Mouse (Mus musculus) heart, postnatal 14 days (tissue): ENCODE results near the gene Espn. TPM values are rescaled to one million over a fixed set of nuclear protein-coding genes. Genes with fewer than 3 reads are reported as not detected.

Experiments used
- DNase-seq, 2 experiments: peaks; one replicate each; pipeline ENCODE4 v3.0.0; 2021 to 2022
- intact Hi-C: fragments of 180-260 bp; cut with DNase I; formaldehyde crosslinking; loops from one replicate; pipeline ENCODE4 v1.15.1; 2025
- total RNA-seq, 2 experiments: library from RNA; stranded (reverse); gene quantifications; 2 replicates each; pipeline ENCODE4 v1.2.3; 2021

Gene Espn
- total RNA-seq, 2 experiments from 2014 or later, result 1.4 to 2.0 TPM

- intact Hi-C loops, result no loop called here
- DNase-seq, result no peak
Measured at GRCm38 (mm10) chr4:152155019-152155418, 2.8 kb upstream of the Espn start.

- peak; percentile 86 to 94 for DNase-seq
- intact Hi-C loops, result no loop called here
Measured at GRCm38 (mm10) chr4:152153771-152154177, 1.6 kb upstream of the Espn start.

DNA sequence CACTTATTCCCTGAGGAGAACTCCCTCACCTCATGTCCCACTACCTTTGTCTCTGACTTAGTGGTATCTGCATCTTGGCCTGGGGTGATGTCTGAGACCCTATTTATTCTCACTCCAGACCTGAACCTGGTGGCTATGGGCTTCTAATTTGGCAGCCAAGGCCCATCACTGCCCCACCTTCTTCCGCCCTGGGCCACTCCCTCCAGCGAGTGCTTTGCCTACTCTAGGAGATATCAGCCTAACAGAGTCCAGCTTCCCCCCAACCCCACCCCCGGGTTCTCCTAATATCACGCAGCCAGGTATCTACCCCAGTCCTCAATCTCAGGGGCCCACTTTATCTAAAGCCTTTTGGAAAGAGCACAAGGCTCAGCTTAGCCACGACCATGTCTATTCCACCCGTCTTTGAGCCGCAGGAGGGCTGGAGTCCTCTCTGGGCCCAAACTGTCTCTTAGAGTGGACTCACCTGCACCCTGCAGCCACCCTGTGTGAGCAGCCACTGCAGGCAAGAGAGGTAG is 663 bp downstream of the Espn start:
- intact Hi-C loops, result no loop called here
- no peak for DNase-seq

- intact Hi-C loops, result no loop called here
- no peak for DNase-seq
Measured at GRCm38 (mm10) chr4:152150546-152150945, 1.6 kb downstream of the Espn start.

GRCm38 (mm10) chr4:152146033-152146827 is 5.9 kb downstream of the Espn start:
- intact Hi-C loops, result no loop called here
- DNase-seq, result no peak

GRCm38 (mm10) chr4:152145473-152145872 is 6.7 kb downstream of the Espn start:
- DNase-seq, result no peak
- intact Hi-C loops, result no loop called here

DNA sequence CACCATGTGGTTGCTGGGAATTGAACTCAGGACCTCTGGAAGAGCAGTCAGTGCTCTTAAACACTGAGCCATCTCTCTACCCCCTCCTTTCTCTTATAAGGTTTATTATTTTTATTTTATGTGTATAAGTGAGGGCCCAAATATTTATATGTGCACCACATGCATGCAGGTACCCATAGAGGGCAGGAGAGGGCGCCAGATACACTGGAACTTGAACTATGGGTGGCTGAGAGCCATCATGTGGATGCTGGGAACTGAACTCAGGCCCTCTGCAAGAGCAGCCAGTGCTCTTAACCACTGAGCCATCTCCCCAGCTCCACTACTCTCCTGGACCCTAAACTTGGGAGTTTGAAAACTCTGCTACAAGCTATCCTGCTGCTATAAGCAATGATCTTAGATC is 8.5 kb downstream of the Espn start:
- intact Hi-C loops, result no loop called here
- DNase-seq, result no peak

DNA sequence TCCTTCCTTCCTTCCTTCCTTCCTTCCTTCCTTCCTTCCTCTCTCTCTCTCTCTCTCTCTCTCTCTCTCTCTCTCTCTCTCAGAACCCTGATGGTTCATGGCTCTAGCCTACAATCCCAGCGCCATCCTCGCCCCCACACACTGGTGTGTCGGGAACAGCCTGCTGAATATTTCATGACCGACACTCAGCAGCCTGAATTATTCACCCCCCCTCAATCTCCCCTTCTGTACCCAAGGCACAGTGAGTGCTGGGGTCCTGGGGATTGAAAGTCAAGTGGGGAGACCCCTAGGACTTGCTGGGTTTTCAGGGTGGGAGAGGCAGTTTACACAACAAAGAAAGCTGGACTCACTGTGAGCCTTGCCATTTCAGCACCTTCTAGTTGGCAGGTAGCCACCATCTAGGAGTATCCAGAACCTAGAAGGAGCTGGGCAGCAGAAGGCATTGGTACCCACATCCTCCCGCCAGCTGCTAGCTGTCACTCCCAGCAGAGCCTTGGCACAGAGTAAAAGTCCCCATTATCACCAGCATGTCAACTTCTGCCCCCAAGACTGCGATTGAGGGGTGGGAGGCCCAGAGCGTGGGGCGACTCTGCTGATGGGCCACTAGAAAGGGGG is 10.5 kb downstream of the Espn start:
- intact Hi-C loops, result no loop called here
- no peak for DNase-seq

- DNase-seq, result peak; percentile 51 to 65
- intact Hi-C loops, result no loop called here
Measured at GRCm38 (mm10) chr4:152140441-152140840, 11.7 kb downstream of the Espn start.

GRCm38 (mm10) chr4:152138497-152139260 is 13.5 kb downstream of the Espn start:
- peak; percentile 91 to 93 for DNase-seq
- intact Hi-C loops, result no loop called here

- DNase-seq, result no peak
Measured at GRCm38 (mm10) chr4:152136876-152137250, 15.3 kb downstream of the Espn start.

DNA sequence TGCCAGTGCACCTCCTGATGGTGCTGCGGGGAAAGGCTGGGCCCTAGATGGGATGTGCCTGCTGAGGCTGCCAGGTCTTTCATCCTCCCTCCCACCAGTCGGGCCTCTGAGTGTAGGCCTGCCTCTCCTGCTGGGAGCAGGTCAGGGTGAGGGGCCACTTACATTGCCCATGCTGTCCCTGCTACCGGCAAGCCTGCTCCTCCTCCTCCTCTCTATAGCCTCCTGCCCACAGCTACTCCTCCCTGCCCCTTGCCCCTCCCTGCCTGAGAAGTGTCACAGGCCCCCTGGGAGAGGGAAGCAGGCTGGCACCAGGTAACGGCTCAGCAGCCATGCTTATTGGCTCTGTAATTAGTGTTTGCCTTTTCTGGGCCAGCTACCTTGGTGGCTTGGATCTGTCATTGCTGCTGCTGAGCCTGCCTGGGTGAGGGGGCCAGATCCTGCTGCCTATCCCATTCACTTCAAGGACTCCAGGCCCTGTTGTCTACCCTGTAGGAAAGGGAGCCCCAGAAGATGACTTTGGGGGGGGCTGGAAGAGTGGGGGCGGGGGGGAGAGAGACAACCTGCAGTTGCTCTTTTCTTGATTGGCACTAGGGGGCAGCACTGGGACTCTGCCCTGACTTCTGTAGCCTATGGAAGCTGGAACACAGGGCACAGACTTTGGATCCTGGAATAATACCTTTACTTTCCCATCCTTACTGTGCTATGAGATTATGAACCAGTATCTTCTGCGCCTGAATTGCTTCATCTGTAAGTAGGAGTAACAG is 15.9 kb downstream of the Espn start:
- peak in 1 of 2 experiments; percentile 43 for DNase-seq

More at GRCm38 (mm10) chr4:152136876-152137250, 15.3 kb downstream of the Espn start:
- intact Hi-C loops, result no loop called here

GRCm38 (mm10) chr4:152135363-152135762 is 16.8 kb downstream of the Espn start:
- intact Hi-C loops, result no loop called here
- DNase-seq, result no peak

More for the DNA sequence above, 15.9 kb downstream of the Espn start:
- intact Hi-C loops, result no loop called here

DNA sequence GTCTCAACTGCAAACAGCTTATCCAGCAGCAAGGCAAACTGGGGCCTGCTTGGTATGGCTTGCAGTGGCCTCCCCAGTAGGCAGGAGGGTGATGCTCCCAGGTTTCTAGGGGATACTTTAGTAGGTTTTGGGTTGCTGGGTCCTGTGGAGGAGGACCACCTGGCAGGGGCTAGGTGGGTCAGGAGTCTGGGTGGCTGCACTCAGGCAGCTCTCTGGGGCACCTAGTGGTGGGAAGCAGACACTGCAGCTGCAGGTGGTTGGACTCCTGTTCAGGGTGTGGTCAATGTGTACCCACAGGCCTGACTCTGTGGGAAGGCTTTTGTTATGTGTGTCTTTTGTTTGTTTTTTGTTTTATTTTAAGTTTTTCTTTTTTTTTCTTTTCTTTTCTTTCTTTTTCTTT is 17.7 kb downstream of the Espn start:
- peak; percentile 40 to 63 for DNase-seq
- intact Hi-C loops, result no loop called here

DNA sequence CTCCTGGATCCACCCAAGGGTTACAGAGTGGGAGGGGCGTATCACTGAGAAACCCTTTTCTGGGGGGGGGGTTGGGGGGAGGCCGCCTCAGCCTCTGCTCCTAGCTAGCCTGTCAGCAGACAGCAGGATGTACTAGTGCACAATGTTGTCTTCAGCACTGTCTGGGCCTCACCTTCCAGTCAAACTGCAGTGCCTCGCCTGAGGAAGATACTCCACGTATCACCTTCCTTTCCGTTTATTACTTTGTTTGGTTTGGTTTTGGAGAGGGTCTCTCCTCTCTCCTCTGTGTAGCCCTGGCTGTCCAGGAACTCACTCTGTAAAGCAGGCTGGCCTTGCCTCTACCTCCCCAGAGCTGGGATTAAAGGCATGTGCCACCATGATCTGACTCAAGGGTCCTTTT is 19.0 kb downstream of the Espn start:
- intact Hi-C loops, result no loop called here

GRCm38 (mm10) chr4:152132772-152133169 is 19.4 kb downstream of the Espn start:
- intact Hi-C loops, result no loop called here
- DNase-seq, result no peak

More for the DNA sequence above, 19.0 kb downstream of the Espn start:
- no peak for DNase-seq

GRCm38 (mm10) chr4:152131809-152132771 is 20.1 kb downstream of the Espn start:
- intact Hi-C loops, result no loop called here
- no peak for DNase-seq

DNA sequence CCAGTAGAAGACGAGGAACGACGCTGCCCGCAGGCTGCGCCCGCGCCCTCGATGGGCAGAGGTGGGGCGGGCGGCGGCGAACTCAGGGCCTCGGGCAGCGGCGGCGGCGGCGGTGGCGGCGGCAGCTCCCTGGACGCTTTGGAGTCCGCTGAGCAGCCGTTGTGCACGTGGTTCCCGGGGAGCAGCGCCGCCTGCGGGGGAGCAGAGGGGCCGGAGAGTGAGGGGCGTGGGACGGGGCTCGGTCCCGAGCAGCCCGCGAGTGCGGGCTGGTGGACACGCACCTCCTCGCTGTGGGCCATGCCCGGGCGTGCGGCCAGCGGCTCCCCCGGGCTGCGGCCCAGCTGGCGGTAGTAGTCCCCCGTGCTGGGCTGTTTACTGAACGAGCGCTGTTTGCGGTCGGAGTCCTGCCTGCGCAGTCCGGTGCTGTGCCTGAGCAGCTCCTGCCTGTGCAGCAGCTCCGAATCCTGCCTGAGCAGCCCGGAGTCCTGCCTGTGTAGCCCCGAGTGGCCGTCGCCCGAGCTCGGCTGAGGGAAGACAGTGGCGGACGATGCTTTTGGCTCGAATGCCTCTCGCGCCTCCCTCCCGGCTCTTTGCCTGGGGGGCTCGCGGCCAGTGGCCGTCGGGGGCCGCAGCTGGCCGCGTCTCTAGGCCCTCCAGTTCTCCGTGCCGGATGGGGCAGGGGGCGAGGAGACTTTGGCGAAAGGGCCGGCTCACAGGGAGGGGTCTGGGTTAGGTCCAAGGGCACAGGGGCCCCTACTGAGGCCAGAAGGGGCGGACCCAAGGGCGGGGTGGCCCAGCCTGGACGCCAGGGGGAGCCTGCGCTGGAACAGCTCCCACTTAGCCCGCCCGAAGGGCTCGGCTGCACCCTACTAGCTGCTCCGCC is 21.2 kb downstream of the Espn start:
- intact Hi-C loops, result no loop called here
- peak; percentile 74 to 76 for DNase-seq
